Mouse (Mus musculus) thymus, postnatal 4 days (tissue): Measurements from ENCODE around the gene Gm10803.

Source experiments
- DNase-seq: peaks from one replicate; pipeline ENCODE4 v3.0.0; 2021

Gene Gm10803

DNA sequence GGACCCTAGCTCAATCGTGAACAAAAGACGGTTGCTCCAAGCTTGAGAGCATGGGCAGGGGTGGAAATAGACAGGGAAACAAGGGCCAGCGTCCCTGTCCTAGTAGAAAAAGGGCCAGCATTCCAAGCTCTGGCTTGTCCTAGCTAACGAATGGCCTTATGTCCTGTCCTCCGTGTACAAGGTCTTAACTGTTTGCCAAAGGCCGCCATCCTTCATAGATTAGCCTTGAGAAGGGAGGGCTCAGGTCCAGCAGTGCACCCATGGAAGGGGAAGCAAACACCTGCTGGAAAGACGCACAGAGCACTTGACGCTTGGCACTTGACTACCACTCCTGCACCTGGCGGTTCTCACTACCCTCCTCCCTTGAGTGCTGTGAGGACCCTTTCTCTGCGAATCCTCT lies 32.8 kb downstream of the Gm10803 start:
- no peak for DNase-seq

DNA sequence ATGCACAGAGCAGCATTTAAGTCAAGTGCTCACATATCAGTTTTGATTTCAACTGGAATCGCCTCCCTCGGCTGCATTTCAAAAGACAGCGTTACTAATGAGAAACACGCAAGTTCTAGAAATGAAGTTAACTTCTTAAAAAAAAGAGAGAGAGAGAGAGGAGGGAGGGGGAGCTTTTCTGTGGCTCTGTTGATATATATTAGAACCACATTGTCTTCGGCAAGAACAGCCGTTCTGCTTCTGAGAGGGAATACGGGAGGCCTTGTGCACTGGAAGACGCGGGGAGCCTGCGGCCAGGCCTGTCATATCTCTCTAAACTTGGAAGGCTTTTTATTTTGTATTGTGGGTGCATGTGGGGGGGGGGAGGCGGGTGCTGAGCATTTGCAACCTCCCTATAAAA lies 36.8 kb downstream of the Gm10803 start:
- DNase-seq, result no peak

DNA sequence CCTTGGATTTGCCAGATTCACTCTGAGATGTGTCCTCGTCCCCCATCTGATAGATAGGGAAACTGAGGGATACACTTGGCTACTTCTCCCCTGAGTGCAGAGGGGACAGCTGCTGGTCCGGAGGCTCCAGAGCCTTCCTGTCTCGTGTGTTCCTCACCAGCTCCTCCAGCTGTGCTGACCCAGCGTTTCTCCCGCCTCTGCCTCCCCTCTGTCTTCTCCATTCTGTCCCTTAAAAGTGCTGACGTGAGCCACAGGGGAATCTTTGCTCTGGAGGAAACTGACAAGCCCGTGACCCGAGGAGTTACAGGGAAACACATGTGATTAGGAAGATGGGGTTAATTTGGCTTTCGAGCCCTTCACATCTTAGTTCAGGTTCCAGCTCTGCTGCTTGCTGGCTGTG lies 39.4 kb downstream of the Gm10803 start:
- DNase-seq, result no peak

DNA sequence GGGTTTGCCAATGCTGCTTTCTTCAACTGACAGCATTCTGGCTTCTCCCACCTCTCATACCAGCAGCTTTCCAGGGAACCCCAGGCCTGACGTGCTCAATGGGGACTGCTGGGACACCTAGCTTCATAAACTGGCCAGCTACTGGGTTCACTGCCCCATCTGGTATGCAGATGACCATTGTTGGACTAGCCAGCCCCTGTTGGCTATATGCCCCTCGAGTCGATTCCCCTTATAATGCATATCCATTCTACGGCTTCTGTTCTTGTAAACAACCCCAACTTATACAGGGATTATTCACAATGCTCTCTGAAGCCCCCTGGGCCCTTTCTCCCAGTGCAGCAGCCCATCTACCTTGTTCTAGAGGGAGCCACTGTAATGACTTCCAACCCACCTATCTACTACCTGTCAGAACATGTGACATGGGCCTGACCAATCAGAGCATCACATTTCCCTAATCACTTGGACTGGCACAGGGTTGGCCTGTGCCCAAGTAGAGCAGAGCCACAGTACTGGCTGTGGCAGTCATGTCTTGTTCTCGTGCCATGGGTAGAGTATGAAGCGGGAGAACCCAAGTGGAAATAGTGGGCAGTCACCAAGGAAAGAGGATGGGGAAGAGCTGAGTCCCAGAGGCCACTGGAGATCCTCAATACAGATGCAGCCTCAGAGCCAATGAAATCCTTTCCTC lies 44.4 kb downstream of the Gm10803 start:
- DNase-seq, result no peak

DNA sequence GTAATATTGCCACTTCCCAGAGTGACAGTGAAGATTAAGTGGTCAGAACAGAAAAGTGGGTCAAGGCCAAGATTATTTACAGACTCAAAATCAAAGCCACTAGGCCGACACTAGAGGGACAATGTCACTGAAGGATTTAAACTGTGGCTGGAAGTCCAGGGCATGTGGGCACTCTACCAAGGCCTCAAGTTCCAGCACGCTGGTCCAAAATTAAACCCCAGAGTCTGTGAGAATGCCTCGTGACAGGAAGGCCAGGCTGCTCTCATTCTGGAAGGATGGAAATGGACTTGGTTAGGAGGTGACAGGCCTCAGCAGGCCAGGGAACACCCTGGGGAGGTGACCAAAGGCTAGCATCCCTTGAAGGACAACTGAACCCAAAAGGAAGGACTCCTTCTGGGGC lies 48.4 kb downstream of the Gm10803 start:
- DNase-seq, result no peak

DNA sequence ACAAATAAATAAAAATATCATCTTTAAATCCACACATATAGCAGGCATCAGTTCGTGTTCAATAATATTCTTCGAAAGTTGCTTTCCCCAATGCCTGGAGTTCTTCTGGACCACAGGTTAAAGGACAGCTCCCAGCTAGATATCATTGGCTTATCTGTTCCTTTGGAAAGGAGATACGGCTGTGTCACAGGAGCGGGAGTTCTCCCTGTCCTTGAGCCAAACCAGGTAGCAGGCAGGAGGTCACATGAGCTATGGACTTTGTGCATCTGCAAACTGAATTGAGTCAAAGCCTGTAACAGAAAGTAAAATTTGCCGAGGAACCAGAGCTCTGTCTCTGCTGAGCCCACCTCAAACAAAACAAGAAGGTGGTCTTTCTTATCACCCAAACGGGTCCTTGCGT lies 52.7 kb downstream of the Gm10803 start:
- DNase-seq, result no peak
